Mouse (Mus musculus) ES-Bruce4 (cell line): ENCODE results near the gene Tex29.

Source experiments
- CTCF ChIP-seq: IDR thresholded peaks from one replicate; pipeline ENCODE4 v1.8.1; 2011; ENCODE audit warnings: low read depth, low read length
- EP300 ChIP-seq: IDR thresholded peaks from 2 replicates; pipeline ENCODE4 v1.6.1; 2011; ENCODE audit warnings: low read depth, low read length; ENCODE audit not compliant: insufficient read depth
- POLR2A ChIP-seq: IDR thresholded peaks from one replicate; pipeline ENCODE4 v1.8.1; 2011; ENCODE audit warnings: low read length; ENCODE audit not compliant: insufficient read depth

GRCm38 (mm10) chr8:11813801-11814200 is 26.5 kb upstream of the Tex29 start:
- TF ChIP-seq POLR2A (no peak), CTCF (no peak), EP300 (no peak)
